Comparison of ENCODE assay signal across 22 mouse cellular contexts in genomic region chr2:44951651-44952213, GRCm38 (mm10). TPM values are rescaled to one million over a fixed set of nuclear protein-coding genes. Genes with fewer than 3 reads are reported as not detected.
DNase-seq lines count a peak whose midpoint lies in the region; ATAC-seq and TF ChIP-seq lines count a peak whose summit lies in the region.
"Had no signal": no experiment of that assay in that cellular context is flagged by ENCODE, and none has a peak within 500 bp of the region (broad histone marks: within the 10 kb centered on the region; RNA-seq: fewer than 3 reads in every experiment).

No protein-coding gene starts in this region.

- peaks cover 20% of the 10 kb centered on the region for H3K4me1 ChIP-seq in heart, embryonic 11.5 days (ENCODE audit: control insufficient read depth, insufficient read depth, low read length)
- peaks cover 15% of the 10 kb centered on the region for H3K4me1 ChIP-seq in heart, postnatal 0 days (ENCODE audit: control insufficient read depth, insufficient read depth)
- H3K4me1 ChIP-seq in kidney, embryonic 16.5 days (ENCODE audit: insufficient read depth, low read length), result peaks cover 7% of the 10 kb centered on the region; the same call in 1 of the 2 replicates
- H3K4me1 ChIP-seq in intestine, postnatal 0 days (replicated peaks; ENCODE audit: control insufficient read depth, insufficient read depth, low read length), result 0 out of 2 replicates have a peak, but pooled peaks cover 7% of the 10 kb centered on the region
- H3K4me1 ChIP-seq in lung, postnatal 0 days (ENCODE audit: insufficient read depth, low read depth, low read length), result no peaks in the 10 kb centered on the region
- H3K4me1 ChIP-seq: forebrain, embryonic 15.5 days; hindbrain, embryonic 13.5 days; neural tube, embryonic 15.5 days had no signal

- H3K9me3 ChIP-seq in heart, embryonic 11.5 days (replicated peaks; ENCODE audit: control insufficient read depth, low read length), result no peaks in the 10 kb centered on the region
- no peaks in the 10 kb centered on the region for H3K9me3 ChIP-seq in heart, postnatal 0 days (replicated peaks; ENCODE audit: control insufficient read depth, low read length)
- H3K9me3 ChIP-seq in kidney, embryonic 16.5 days (ENCODE audit: low read length), result no peaks in the 10 kb centered on the region
- no peaks in the 10 kb centered on the region for H3K9me3 ChIP-seq in intestine, postnatal 0 days (ENCODE audit: control insufficient read depth)
- no peaks in the 10 kb centered on the region for H3K9me3 ChIP-seq in lung, postnatal 0 days (ENCODE audit: low read length)
- H3K9me3 ChIP-seq: embryonic facial prominence, embryonic 10.5 days; forebrain, embryonic 15.5 days; hindbrain, embryonic 13.5 days; midbrain, embryonic 10.5 days; neural tube, embryonic 15.5 days had no signal

- H3K27ac ChIP-seq in heart, embryonic 11.5 days (ENCODE audit: low read depth, low read length), result no peak overlapping the region
- H3K27ac ChIP-seq in heart, postnatal 0 days (ENCODE audit: low read depth), result 0 out of 2 replicates have a peak overlapping the region, but pooled peaks have one; percentile 56
- no peak overlapping the region for H3K27ac ChIP-seq in kidney, embryonic 16.5 days (ENCODE audit: low read length)
- H3K27ac ChIP-seq in intestine, postnatal 0 days (ENCODE audit: low read depth, low read length), result no peak overlapping the region
- no peak overlapping the region for H3K27ac ChIP-seq in lung, postnatal 0 days (ENCODE audit: low read length)
- H3K27ac ChIP-seq: forebrain, embryonic 15.5 days; heart, adult 2 months; hindbrain, embryonic 13.5 days; midbrain, embryonic 10.5 days; neural tube, embryonic 15.5 days had no signal

- DNase-seq in heart, adult 18-20 months, result no peak
- DNase-seq in heart, postnatal 0 days (ENCODE audit: low spot score), result peak; percentile 17
- DNase-seq in heart, postnatal 25 days (ENCODE audit: low spot score), result no peak
- DNase-seq in kidney, postnatal 25 days, result no peak
- DNase-seq in lung, postnatal 0 days (ENCODE audit: low spot score), result no peak
- DNase-seq: adrenal gland, postnatal 25 days; cerebellum, adult 9-10 months; gastrocnemius, postnatal 14 days; heart, adult 2 months; layer of hippocampus, adult 9-11 months; lung, postnatal 10 days; right cerebral cortex, adult 18-20 months; right cerebral cortex, postnatal 4 days; thymus, postnatal 14 days had no signal

- H3K4me3 ChIP-seq in heart, embryonic 11.5 days (ENCODE audit: low read depth, low read length), result no peak overlapping the region
- H3K4me3 ChIP-seq in heart, postnatal 0 days (ENCODE audit: low read depth, low read length), result no peak overlapping the region
- H3K4me3 ChIP-seq in kidney, embryonic 16.5 days (ENCODE audit: low read length), result no peak overlapping the region
- H3K4me3 ChIP-seq in intestine, postnatal 0 days (ENCODE audit: low read depth, low read length), result no peak overlapping the region
- H3K4me3 ChIP-seq in lung, postnatal 0 days (ENCODE audit: low read depth, low read length), result no peak overlapping the region
- H3K4me3 ChIP-seq: embryonic facial prominence, embryonic 10.5 days; forebrain, embryonic 15.5 days; heart, adult 2 months; hindbrain, embryonic 13.5 days; midbrain, embryonic 10.5 days; neural tube, embryonic 15.5 days had no signal

- no peaks in the 10 kb centered on the region for H3K36me3 ChIP-seq in heart, embryonic 11.5 days (ENCODE audit: control insufficient read depth, insufficient read depth, low read length)
- H3K36me3 ChIP-seq in heart, postnatal 0 days (replicated peaks; ENCODE audit: control insufficient read depth, insufficient read depth, low read length), result no peaks in the 10 kb centered on the region
- H3K36me3 ChIP-seq in kidney, embryonic 16.5 days (ENCODE audit: insufficient read depth, low read length), result no peaks in the 10 kb centered on the region
- no peaks in the 10 kb centered on the region for H3K36me3 ChIP-seq in intestine, postnatal 0 days (ENCODE audit: control insufficient read depth, insufficient read depth)
- no peaks in the 10 kb centered on the region for H3K36me3 ChIP-seq in lung, postnatal 0 days (ENCODE audit: insufficient read depth, low read length)
- H3K36me3 ChIP-seq: embryonic facial prominence, embryonic 10.5 days; forebrain, embryonic 15.5 days; hindbrain, embryonic 13.5 days; midbrain, embryonic 10.5 days; neural tube, embryonic 15.5 days had no signal

- 0 out of 2 replicates have a peak, but pooled peaks have one; percentile 59 for ATAC-seq in heart, embryonic 11.5 days (replicated peaks; ENCODE audit: insufficient number of reproducible peaks, low FRiP score, low TSS enrichment)
- no peak for ATAC-seq in heart, postnatal 0 days (ENCODE audit: insufficient read depth, low read depth)
- ATAC-seq in kidney, embryonic 16.5 days (ENCODE audit: low FRiP score, low TSS enrichment), result 0 out of 2 replicates have a peak, but pooled peaks have one; percentile 27
- ATAC-seq in intestine, postnatal 0 days, result peak; percentile 49; the same call in 1 of the 2 replicates
- no peak for ATAC-seq in lung, postnatal 0 days
- ATAC-seq: forebrain, embryonic 15.5 days had no signal

- intact Hi-C loops in heart, postnatal 25 days (cut with DNase I), result no loop called here

- TF ChIP-seq CTCF in heart, postnatal 0 days (IDR thresholded peaks at IDR 0.05; ENCODE audit: low read depth), result no peak
- TF ChIP-seq CTCF in intestine, postnatal 0 days (IDR thresholded peaks at IDR 0.05; ENCODE audit: low read depth), result no peak
- TF ChIP-seq CTCF in lung, postnatal 0 days (IDR thresholded peaks at IDR 0.05), result no peak

- H3K9ac ChIP-seq in heart, embryonic 11.5 days (ENCODE audit: low read depth, low read length), result no peak overlapping the region
- no peak overlapping the region for H3K9ac ChIP-seq in heart, postnatal 0 days (replicated peaks; ENCODE audit: low read depth, low read length)
- no peak overlapping the region for H3K9ac ChIP-seq in kidney, embryonic 16.5 days (replicated peaks; ENCODE audit: low read length)
- no peak overlapping the region for H3K9ac ChIP-seq in intestine, postnatal 0 days (ENCODE audit: low read depth, low read length)
- H3K9ac ChIP-seq in lung, postnatal 0 days (replicated peaks; ENCODE audit: low read depth), result no peak overlapping the region
- H3K9ac ChIP-seq: forebrain, embryonic 15.5 days; hindbrain, embryonic 13.5 days; neural tube, embryonic 15.5 days had no signal

- TF ChIP-seq EP300 in heart, postnatal 0 days (IDR thresholded peaks at IDR 0.05; ENCODE audit: low read depth), result no peak
- no peak for TF ChIP-seq EP300 in lung, postnatal 0 days (IDR thresholded peaks at IDR 0.05)

- H3K4me2 ChIP-seq in heart, embryonic 11.5 days, result no peak overlapping the region
- H3K4me2 ChIP-seq in heart, postnatal 0 days (ENCODE audit: low read depth, low read length), result no peak overlapping the region
- no peak overlapping the region for H3K4me2 ChIP-seq in kidney, embryonic 16.5 days (replicated peaks; ENCODE audit: low read depth, low read length)
- H3K4me2 ChIP-seq in intestine, postnatal 0 days (replicated peaks; ENCODE audit: low read depth), result no peak overlapping the region
- H3K4me2 ChIP-seq in lung, postnatal 0 days (replicated peaks; ENCODE audit: low read depth, low read length), result no peak overlapping the region
- H3K4me2 ChIP-seq: forebrain, embryonic 15.5 days; hindbrain, embryonic 13.5 days; neural tube, embryonic 15.5 days had no signal

- 46% methylated on average over 4 of the region's 4 CpGs for WGBS in heart, embryonic 11.5 days (ENCODE audit: insufficient replicate concordance)
- 33% methylated on average over 4 of the region's 4 CpGs for WGBS in heart, postnatal 0 days
- 61% methylated on average over 4 of the region's 4 CpGs for WGBS in kidney, embryonic 16.5 days
- 63% methylated on average over 4 of the region's 4 CpGs for WGBS in intestine, postnatal 0 days
- 77% methylated on average over 4 of the region's 4 CpGs for WGBS in lung, postnatal 0 days

- no peaks in the 10 kb centered on the region for H3K27me3 ChIP-seq in heart, embryonic 11.5 days (ENCODE audit: control insufficient read depth, insufficient read depth, low read length)
- H3K27me3 ChIP-seq in heart, postnatal 0 days (ENCODE audit: control insufficient read depth, insufficient read depth, low read length), result no peaks in the 10 kb centered on the region
- no peaks in the 10 kb centered on the region for H3K27me3 ChIP-seq in kidney, embryonic 16.5 days (ENCODE audit: insufficient read depth, low read length)
- H3K27me3 ChIP-seq in intestine, postnatal 0 days (replicated peaks; ENCODE audit: control insufficient read depth, insufficient read depth, low read length), result no peaks in the 10 kb centered on the region
- H3K27me3 ChIP-seq in lung, postnatal 0 days (replicated peaks; ENCODE audit: insufficient read depth, low read length), result no peaks in the 10 kb centered on the region
- H3K27me3 ChIP-seq: forebrain, embryonic 15.5 days; hindbrain, embryonic 13.5 days; neural tube, embryonic 15.5 days had no signal

RNA-seq across cellular contexts. Expression of gene Gtdc1, which starts 24.3 kb away (rescaled TPM):
- polyA plus RNA-seq in heart, embryonic 11.5 days (2014; fragmentation: Nextera tagmentation; extraction: Ambion mirVana), result 9.8 TPM in 2 replicates
- 10 to 100 TPM; 20.6 to 22.1 TPM for total RNA-seq in heart, adult 18-20 months (2021)
- total RNA-seq in heart, postnatal 0 days (2014; rRNA removed; ENCODE audit: low replicate concordance), result 13.9 and 16.3 TPM in 2 replicates
- 11.1 and 11.9 TPM in 2 replicates for polyA plus RNA-seq in heart, postnatal 0 days (2015; fragmentation: Nextera tagmentation; extraction: Ambion mirVana)
- 10 to 100 TPM; 14.4 to 21.9 TPM for total RNA-seq in heart, postnatal 25 days (2021)
- polyA plus RNA-seq in kidney, embryonic 16.5 days (2015; fragmentation: Nextera tagmentation; extraction: Ambion mirVana), result 14.0 and 14.2 TPM in 2 replicates
- polyA plus RNA-seq in intestine, postnatal 0 days (2015; fragmentation: Nextera tagmentation; extraction: Ambion mirVana), result 5.7 and 6.4 TPM in 2 replicates
- polyA plus RNA-seq in lung, postnatal 0 days (2015; fragmentation: Nextera tagmentation; extraction: Ambion mirVana), result 7.6 and 10.0 TPM in 2 replicates

Comparison
In these comparisons a context has a peak if more than half of its experiments do, and no peak if none do; other contexts are left out.
1. ATAC-seq: peak in heart, embryonic 11.5 days (single experiment), kidney, embryonic 16.5 days (single experiment) and intestine, postnatal 0 days (single experiment); none in heart, postnatal 0 days (single experiment) and lung, postnatal 0 days (single experiment).